Mouse (Mus musculus) lung, adult 2 months (tissue): Measurements from ENCODE around the gene Gtpbp2. TPM values are rescaled to one million over a fixed set of nuclear protein-coding genes. Genes with fewer than 3 reads are reported as not detected.
A peak's percentile ranks its signal among the peaks of the same experiment; 100 is the strongest.

ENCODE experiments used
- DNase-seq: peaks from one replicate; pipeline ENCODE4 v3.0.0; 2022
- H3K4me1 ChIP-seq: fragments of 200-500 bp; 2 replicates; pipeline ENCODE4 v1.6.1; 2011; ENCODE audit warnings: low read length; ENCODE audit not compliant: control insufficient read depth, insufficient read depth
- H3K4me3 ChIP-seq: fragments of 200-500 bp; replicated peaks from 2 replicates; pipeline ENCODE3; 2011; ENCODE audit warnings: low read depth, mild to moderate bottlenecking, control low read depth, low read length; ENCODE audit errors: extremely low read depth
- CTCF ChIP-seq: fragments of 200-500 bp; IDR thresholded peaks from 2 replicates; pipeline ENCODE4 v1.5.1; 2011; ENCODE audit warnings: mild to moderate bottlenecking, low read length, control low read depth; ENCODE audit not compliant: insufficient read depth
- POLR2A ChIP-seq: fragments of 200-500 bp; IDR thresholded peaks from 2 replicates; pipeline ENCODE4 v1.6.1; 2011; ENCODE audit warnings: low read depth, mild to moderate bottlenecking, control low read depth, low read length, borderline replicate concordance; ENCODE audit errors: extremely low read depth
- WGBS: fragments of 180-500 bp; shearing (Covaris S2); methylation state at CpG from one replicate; pipeline ENCODE4 v1.1.7; 2018; 5-methylcytosine and 5-hydroxymethylcytosine counted together
- polyA plus RNA-seq: library from polyadenylated mRNA; depleted of rRNA; stranded (reverse); fragments of >200 nt; gene quantifications from 2 replicates; pipeline ENCODE4 v1.2.3, GENCODE M21; 2012

The Gtpbp2 gene
- polyA plus RNA-seq, 1 experiment, result 161 TPM

GRCm38 (mm10) chr17:46143578-46144423 is 17.0 kb upstream of the Gtpbp2 start, which contains the start of gene Rsph9:
Gene Rsph9 (minus strand): TSS chr17:46144216.
- no peak for TF ChIP-seq CTCF
- peak; percentile 44; the same call in 1 of the 2 replicates for TF ChIP-seq POLR2A
- H3K4me3 ChIP-seq, result peak within 1 kb of the TSS; percentile 77
- peaks cover 7% of the 10 kb centered on the region for H3K4me1 ChIP-seq
- 6% methylated on average over 37 of the region's 37 CpGs for WGBS
- peak; percentile 81 for DNase-seq

- DNase-seq, result peak; percentile 80
- H3K4me1 ChIP-seq, result peaks cover 4% of the 10 kb centered on the region
- WGBS, result 1% methylated on average over 33 of the region's 33 CpGs
- H3K4me3 ChIP-seq, result peak within 1 kb of the TSS; percentile 77
- TF ChIP-seq CTCF (no peak), POLR2A (peak; percentile 99)
These were observed 7.7 kb upstream of the Gtpbp2 start, which contains the start of gene Mad2l1bp for GRCm38 (mm10) chr17:46152847-46153782. Gene Mad2l1bp (minus strand): TSS chr17:46153553.

GRCm38 (mm10) chr17:46154336-46154735 is 6.5 kb upstream of the Gtpbp2 start:
- DNase-seq, result no peak
- 81% methylated on average over 3 of the region's 3 CpGs for WGBS
- TF ChIP-seq POLR2A (no peak), CTCF (no peak)
- peaks cover 4% of the 10 kb centered on the region for H3K4me1 ChIP-seq
- no peak overlapping the region for H3K4me3 ChIP-seq

GRCm38 (mm10) chr17:46156680-46157079 is 4.2 kb upstream of the Gtpbp2 start:
- Histone ChIP-seq H3K4me1 (peaks cover 8% of the 10 kb centered on the region), H3K4me3 (no peak overlapping the region)
- WGBS, result 76% methylated on average over 5 of the region's 5 CpGs
- no peak for TF ChIP-seq POLR2A
- no peak for TF ChIP-seq CTCF
- no peak for DNase-seq

- peaks cover 8% of the 10 kb centered on the region for H3K4me1 ChIP-seq
- H3K4me3 ChIP-seq, result no peak overlapping the region
- TF ChIP-seq CTCF (no peak), POLR2A (no peak)
- no peak for DNase-seq
- WGBS, result 90% methylated on average over 8 of the region's 8 CpGs
These were observed 3.7 kb upstream of the Gtpbp2 start for GRCm38 (mm10) chr17:46157131-46157530.

GRCm38 (mm10) chr17:46159236-46159635 is 1.6 kb upstream of the Gtpbp2 start:
- Histone ChIP-seq H3K4me1 (peaks cover 4% of the 10 kb centered on the region; the same call in 1 of the 2 replicates), H3K4me3 (no peak overlapping the region)
- WGBS, result 32% methylated on average over 2 of the region's 2 CpGs
- no peak for DNase-seq
- TF ChIP-seq CTCF, result no peak
- no peak for TF ChIP-seq POLR2A

GRCm38 (mm10) chr17:46160090-46160662 is 656 bp upstream of the Gtpbp2 start:
- DNase-seq, result peak; percentile 95
- WGBS, result under 1% methylated on average over 16 of the region's 16 CpGs
- peak overlapping the region; percentile 65 for H3K4me3 ChIP-seq
- peaks cover 4% of the 10 kb centered on the region; the same call in 1 of the 2 replicates for H3K4me1 ChIP-seq
- TF ChIP-seq CTCF, result no peak
- TF ChIP-seq POLR2A, result peak; percentile 60; the same call in 1 of the 2 replicates

GRCm38 (mm10) chr17:46161179-46161578 is 347 bp downstream of the Gtpbp2 start:
- TF ChIP-seq CTCF (no peak), POLR2A (no peak)
- H3K4me3 ChIP-seq, result peak overlapping the region; percentile 90
- DNase-seq, result no peak
- 0% methylated on average over 16 of the region's 19 CpGs for WGBS
- H3K4me1 ChIP-seq, result peaks cover 4% of the 10 kb centered on the region; the same call in 1 of the 2 replicates

- no peak for DNase-seq
- peaks cover 4% of the 10 kb centered on the region; the same call in 1 of the 2 replicates for H3K4me1 ChIP-seq
- no peak for TF ChIP-seq CTCF
- no peak for TF ChIP-seq POLR2A
- 32% methylated on average over 9 of the region's 9 CpGs for WGBS
- peak overlapping the region; percentile 90 for H3K4me3 ChIP-seq
These were observed 878 bp downstream of the Gtpbp2 start for GRCm38 (mm10) chr17:46161710-46162109.
